Mouse (Mus musculus) central nervous system, embryonic 11.5 days (tissue): ENCODE results near the gene Lipo1. TPM values are rescaled to one million over a fixed set of nuclear protein-coding genes. Genes with fewer than 3 reads are reported as not detected.

Experiments
- polyA plus RNA-seq: library from polyadenylated mRNA; depleted of rRNA; stranded (reverse); fragments of >200 nt; gene quantifications from 2 replicates; pipeline ENCODE4 v1.2.3, GENCODE M21; 2012; rRNA removed

Gene Lipo1
- not detected in 2 replicates for polyA plus RNA-seq

GRCm38 (mm10) chr19:33787359-33787758, at the start of gene Lipo1:
Lipo1 (minus strand) TSS chr19:33787459.

GRCm38 (mm10) chr19:33761287-33762086, 25.8 kb downstream of the Lipo1 start, which contains the start of gene Lipo3:
Lipo3 (minus strand) TSS chr19:33761951.

GRCm38 (mm10) chr19:33751259-33751658, 36.0 kb downstream of the Lipo1 start, which contains the start of gene Lipo2:
Lipo2 (minus strand) TSS chr19:33751359.

Other genes with a start within 250 kb of the Lipo1 start
- not detected in 2 replicates for gene Gm8978, start 162.2 kb downstream of the Lipo1 start, polyA plus RNA-seq
- gene Lipo2, start 36.1 kb downstream of the Lipo1 start, polyA plus RNA-seq, result 0.14 and 0.19 TPM in 2 replicates
- gene Lipo3, start 25.5 kb downstream of the Lipo1 start, polyA plus RNA-seq, result 3.9 and 6.6 TPM in 2 replicates
- gene Lipf, start 173.7 kb upstream of the Lipo1 start, polyA plus RNA-seq, result not detected in 2 replicates
- not detected in 2 replicates for gene Lipk, start 220.8 kb upstream of the Lipo1 start, polyA plus RNA-seq